Mouse (Mus musculus): ENCODE results near the gene Tmem38b.

Tmem38b gene

DNA sequence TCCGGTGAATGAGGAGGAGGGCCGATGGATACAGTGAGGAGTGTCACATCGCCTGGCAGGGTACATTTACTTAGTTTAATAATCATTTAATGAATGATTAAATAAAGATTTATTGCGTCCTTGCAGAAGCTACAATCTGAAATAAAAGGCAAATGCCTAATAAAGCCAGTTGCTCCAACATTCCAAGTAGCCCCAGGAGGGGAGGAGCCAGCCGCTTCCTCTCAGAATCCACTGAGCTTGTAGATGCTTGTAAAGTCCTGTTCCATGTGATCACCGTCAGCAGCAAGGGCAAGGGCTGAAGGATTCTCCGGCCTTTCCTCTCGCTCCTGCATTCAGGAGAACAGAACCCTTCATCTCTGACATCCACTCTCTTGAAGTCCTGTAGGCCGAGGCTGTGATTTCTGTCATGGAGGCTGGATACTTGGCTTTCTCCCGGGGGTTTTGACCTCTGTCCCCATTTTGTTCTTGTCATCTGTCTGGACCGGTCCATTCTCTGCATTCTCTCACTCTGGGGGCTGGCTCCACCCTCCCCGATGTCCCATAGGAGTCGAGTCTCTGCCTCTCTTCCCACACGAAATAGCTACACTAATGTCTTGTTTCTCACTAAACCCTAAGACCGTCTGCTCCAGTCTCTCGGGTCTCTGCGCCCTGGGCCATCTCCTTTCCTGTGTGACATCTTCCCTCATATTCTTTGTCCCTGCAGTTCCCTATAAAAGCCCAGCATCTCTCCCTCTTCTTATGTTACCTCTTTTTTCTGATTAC is 57.3 kb downstream of the Tmem38b start:
- no peak for DNase-seq (ENCODE audit: extremely low read depth, low read depth)

GRCm38 (mm10) chr4:53884351-53885245 is 58.8 kb downstream of the Tmem38b start:
- DNase-seq (ENCODE audit: extremely low read depth, low read depth): no peak

DNA sequence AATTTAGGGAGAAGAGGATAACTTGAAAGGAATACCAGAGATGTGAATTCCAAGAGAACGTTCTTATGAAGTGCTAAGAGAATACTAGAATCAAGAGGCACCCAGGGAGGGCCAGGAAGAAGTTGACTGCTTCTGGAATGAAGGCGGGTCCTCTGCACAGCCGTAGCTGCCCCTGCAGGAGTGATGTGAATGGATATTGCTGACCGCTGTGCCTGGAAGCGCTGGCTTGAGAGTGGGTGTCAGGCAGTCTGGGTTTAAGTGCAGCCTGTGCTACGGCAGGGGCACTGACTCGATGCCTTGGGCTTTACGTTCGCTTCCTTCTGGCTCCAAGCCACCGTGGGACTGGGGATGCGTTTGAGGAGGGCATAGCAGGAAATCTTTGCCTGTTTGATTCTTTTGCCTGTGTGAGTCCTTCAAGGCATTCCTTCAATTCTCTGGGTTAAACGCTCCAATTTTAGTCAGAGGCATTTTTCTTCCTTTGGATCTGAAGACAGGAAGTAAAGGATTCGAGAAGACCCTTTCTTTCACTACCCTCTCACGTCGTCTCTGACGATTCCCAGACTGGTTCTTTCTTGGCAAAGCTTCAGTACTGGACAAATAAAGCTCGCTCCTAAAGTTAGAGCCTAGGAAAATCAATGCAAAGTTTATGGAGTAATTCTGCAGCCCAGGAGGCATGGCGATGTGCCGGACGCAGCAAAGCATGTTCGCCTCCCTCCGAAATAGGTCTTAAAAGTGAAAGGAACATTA is 60.7 kb downstream of the Tmem38b start:
- DNase-seq (ENCODE audit: extremely low read depth, low read depth): no peak

- DNase-seq (ENCODE audit: extremely low read depth, low read depth): no peak
Measured at GRCm38 (mm10) chr4:53895335-53895734, 69.5 kb downstream of the Tmem38b start.

DNA sequence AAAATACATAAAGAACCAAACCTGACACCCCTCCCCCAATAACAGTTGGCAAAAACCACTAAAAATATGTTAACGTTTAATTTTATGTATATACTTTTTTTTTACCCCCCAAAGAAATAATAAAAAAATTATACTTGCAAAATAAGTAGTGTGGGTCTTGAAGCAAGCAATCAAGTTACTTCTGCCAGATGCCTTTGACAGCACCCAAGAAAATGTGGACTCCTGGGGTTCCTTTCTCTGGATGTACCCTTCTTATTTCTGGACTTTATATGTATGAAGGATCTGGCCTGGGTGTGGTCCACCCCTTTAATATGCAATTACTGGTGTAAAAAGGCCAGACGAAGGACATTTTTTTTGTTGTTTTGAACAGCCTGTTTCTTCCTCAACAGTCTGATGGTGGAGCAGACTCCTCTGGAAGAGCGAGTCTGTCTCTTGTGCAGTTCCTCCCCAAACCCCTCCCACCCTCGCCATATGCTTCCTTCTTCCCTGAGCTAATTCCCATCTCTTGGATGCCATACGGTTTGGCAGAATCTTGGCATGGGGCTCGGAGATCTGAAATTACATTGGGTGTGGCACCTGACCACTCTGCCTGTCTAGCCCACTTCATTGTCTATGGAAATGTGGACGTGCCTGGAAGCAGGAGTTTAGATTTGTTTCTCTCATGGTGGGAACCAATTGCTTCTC is 70.4 kb downstream of the Tmem38b start:
- DNase-seq (ENCODE audit: extremely low read depth, low read depth): no peak

GRCm38 (mm10) chr4:53900386-53900971 is 74.6 kb downstream of the Tmem38b start:
- DNase-seq (ENCODE audit: extremely low read depth, low read depth): no peak

GRCm38 (mm10) chr4:53904335-53904734 is 78.5 kb downstream of the Tmem38b start:
- no peak for DNase-seq (ENCODE audit: extremely low read depth, low read depth)

- DNase-seq (ENCODE audit: extremely low read depth, low read depth): no peak
Measured at GRCm38 (mm10) chr4:53905537-53905936, 79.7 kb downstream of the Tmem38b start.

GRCm38 (mm10) chr4:53907071-53907470 is 81.2 kb downstream of the Tmem38b start:
- DNase-seq (ENCODE audit: extremely low read depth, low read depth): no peak
